Mouse (Mus musculus): ENCODE measurements around the gene Nudt16l1. TPM values are rescaled to one million over a fixed set of nuclear protein-coding genes. Genes with fewer than 3 reads are reported as not detected.

The Nudt16l1 gene
- polyA plus RNA-seq, 1 experiment from 2014 or later = 136 TPM

- peaks cover 4% of the 10 kb centered on the region; the same call in 1 of the 2 replicates for H3K4me1 ChIP-seq
- no peak for DNase-seq (ENCODE audit: low spot score)
- peaks cover 29% of the 10 kb centered on the region for H3K36me3 ChIP-seq
- H3K27ac ChIP-seq (replicated peaks) = no peak overlapping the region
- no peaks in the 10 kb centered on the region for H3K9me3 ChIP-seq (replicated peaks)
- H3K4me3 ChIP-seq = no peak overlapping the region
- WGBS = 67% methylated on average over 1 of the region's 1 CpGs
- no peaks in the 10 kb centered on the region for H3K27me3 ChIP-seq (ENCODE audit: low read depth, poor library complexity, severe bottlenecking)
Observed at GRCm38 (mm10) chr16:4905591-4905990, 33.0 kb upstream of the Nudt16l1 start.

GRCm38 (mm10) chr16:4906559-4906958 is 32.0 kb upstream of the Nudt16l1 start:
- Histone ChIP-seq H3K9me3 (replicated peaks) (no peaks in the 10 kb centered on the region), H3K36me3 (peaks cover 39% of the 10 kb centered on the region), H3K27ac (replicated peaks) (no peak overlapping the region), H3K27me3 (ENCODE audit: low read depth, poor library complexity, severe bottlenecking) (no peaks in the 10 kb centered on the region), H3K4me1 (no peaks in the 10 kb centered on the region), H3K4me3 (no peak overlapping the region)
- DNase-seq (ENCODE audit: low spot score) = no peak

GRCm38 (mm10) chr16:4907386-4907785 is 31.2 kb upstream of the Nudt16l1 start:
- Histone ChIP-seq H3K4me1 (no peaks in the 10 kb centered on the region), H3K4me3 (no peak overlapping the region), H3K9me3 (replicated peaks) (no peaks in the 10 kb centered on the region), H3K36me3 (peaks cover 47% of the 10 kb centered on the region), H3K27me3 (ENCODE audit: low read depth, poor library complexity, severe bottlenecking) (no peaks in the 10 kb centered on the region), H3K27ac (replicated peaks) (no peak overlapping the region)
- 83% methylated on average over 2 of the region's 2 CpGs for WGBS
- no peak for DNase-seq (ENCODE audit: low spot score)

GRCm38 (mm10) chr16:4907972-4908371 is 30.6 kb upstream of the Nudt16l1 start:
- WGBS = 43% methylated on average over 5 of the region's 5 CpGs
- Histone ChIP-seq H3K9me3 (replicated peaks) (no peaks in the 10 kb centered on the region), H3K4me1 (no peaks in the 10 kb centered on the region), H3K36me3 (peaks cover 53% of the 10 kb centered on the region), H3K27me3 (ENCODE audit: low read depth, poor library complexity, severe bottlenecking) (no peaks in the 10 kb centered on the region), H3K4me3 (no peak overlapping the region), H3K27ac (replicated peaks) (no peak overlapping the region)
- DNase-seq (ENCODE audit: low spot score) = no peak

- DNase-seq (ENCODE audit: low spot score) = no peak
- Histone ChIP-seq H3K27ac (replicated peaks) (no peak overlapping the region), H3K4me1 (no peaks in the 10 kb centered on the region), H3K9me3 (replicated peaks) (no peaks in the 10 kb centered on the region), H3K36me3 (peaks cover 67% of the 10 kb centered on the region), H3K4me3 (no peak overlapping the region), H3K27me3 (ENCODE audit: low read depth, poor library complexity, severe bottlenecking) (no peaks in the 10 kb centered on the region)
- WGBS = 95% methylated on average over 2 of the region's 2 CpGs
Observed at GRCm38 (mm10) chr16:4909745-4910144, 28.8 kb upstream of the Nudt16l1 start.

GRCm38 (mm10) chr16:4910758-4911157 is 27.8 kb upstream of the Nudt16l1 start:
- no peak for DNase-seq (ENCODE audit: low spot score)
- no peaks in the 10 kb centered on the region for H3K9me3 ChIP-seq (replicated peaks)
- WGBS = 90% methylated on average over 8 of the region's 8 CpGs
- no peaks in the 10 kb centered on the region for H3K4me1 ChIP-seq
- H3K4me3 ChIP-seq = no peak overlapping the region
- no peak overlapping the region for H3K27ac ChIP-seq (replicated peaks)
- H3K36me3 ChIP-seq = peaks cover 76% of the 10 kb centered on the region
- H3K27me3 ChIP-seq (ENCODE audit: low read depth, poor library complexity, severe bottlenecking) = no peaks in the 10 kb centered on the region

- DNase-seq (ENCODE audit: low spot score) = no peak
- H3K36me3 ChIP-seq = peaks cover 90% of the 10 kb centered on the region
Observed at GRCm38 (mm10) chr16:4912074-4912648, 26.4 kb upstream of the Nudt16l1 start.

GRCm38 (mm10) chr16:4912907-4913782 is 25.4 kb upstream of the Nudt16l1 start:
- WGBS = 75% methylated on average over 11 of the region's 11 CpGs
- H3K36me3 ChIP-seq = peaks cover 83% of the 10 kb centered on the region
- H3K9me3 ChIP-seq (replicated peaks) = no peaks in the 10 kb centered on the region
- no peak overlapping the region; the same call in 1 of the 2 replicates for H3K27ac ChIP-seq (replicated peaks)
- H3K27me3 ChIP-seq (ENCODE audit: low read depth, poor library complexity, severe bottlenecking) = no peaks in the 10 kb centered on the region
- no peaks in the 10 kb centered on the region for H3K4me1 ChIP-seq
- no peak for DNase-seq (ENCODE audit: low spot score)
- H3K4me3 ChIP-seq = no peak overlapping the region

More at GRCm38 (mm10) chr16:4912074-4912648, 26.4 kb upstream of the Nudt16l1 start:
- Histone ChIP-seq H3K4me1 (no peaks in the 10 kb centered on the region), H3K27me3 (ENCODE audit: low read depth, poor library complexity, severe bottlenecking) (no peaks in the 10 kb centered on the region), H3K27ac (replicated peaks) (no peak overlapping the region), H3K4me3 (no peak overlapping the region), H3K9me3 (replicated peaks) (no peaks in the 10 kb centered on the region)
- WGBS = 82% methylated on average over 10 of the region's 10 CpGs

- H3K4me3 ChIP-seq = no peak overlapping the region
- H3K27me3 ChIP-seq (ENCODE audit: low read depth, poor library complexity, severe bottlenecking) = no peaks in the 10 kb centered on the region
- 39% methylated on average over 12 of the region's 12 CpGs for WGBS
- DNase-seq (ENCODE audit: low spot score) = peak; percentile 82
- H3K27ac ChIP-seq (replicated peaks) = no peak overlapping the region
- no peaks in the 10 kb centered on the region for H3K4me1 ChIP-seq
- peaks cover 80% of the 10 kb centered on the region for H3K36me3 ChIP-seq
- no peaks in the 10 kb centered on the region for H3K9me3 ChIP-seq (replicated peaks)
Observed at GRCm38 (mm10) chr16:4913783-4914735, 24.5 kb upstream of the Nudt16l1 start.

- 90% methylated on average over 3 of the region's 3 CpGs for WGBS
- DNase-seq (ENCODE audit: low spot score) = no peak
- no peaks in the 10 kb centered on the region for H3K27me3 ChIP-seq (ENCODE audit: low read depth, poor library complexity, severe bottlenecking)
- H3K36me3 ChIP-seq = peaks cover 69% of the 10 kb centered on the region
- H3K27ac ChIP-seq (replicated peaks) = no peak overlapping the region
- no peaks in the 10 kb centered on the region for H3K9me3 ChIP-seq (replicated peaks)
- H3K4me1 ChIP-seq = no peaks in the 10 kb centered on the region
- no peak overlapping the region for H3K4me3 ChIP-seq
Observed at GRCm38 (mm10) chr16:4915931-4916330, 22.6 kb upstream of the Nudt16l1 start.

GRCm38 (mm10) chr16:4916608-4917007 is 22.0 kb upstream of the Nudt16l1 start:
- H3K27me3 ChIP-seq (ENCODE audit: low read depth, poor library complexity, severe bottlenecking) = no peaks in the 10 kb centered on the region
- no peak for DNase-seq (ENCODE audit: low spot score)
- no peaks in the 10 kb centered on the region for H3K4me1 ChIP-seq
- H3K27ac ChIP-seq (replicated peaks) = no peak overlapping the region
- H3K9me3 ChIP-seq (replicated peaks) = no peaks in the 10 kb centered on the region
- no peak overlapping the region for H3K4me3 ChIP-seq
- WGBS = 91% methylated on average over 2 of the region's 2 CpGs
- peaks cover 65% of the 10 kb centered on the region for H3K36me3 ChIP-seq

- WGBS = 87% methylated on average over 4 of the region's 4 CpGs
- no peaks in the 10 kb centered on the region for H3K9me3 ChIP-seq (replicated peaks)
- no peak overlapping the region for H3K4me3 ChIP-seq
- DNase-seq (ENCODE audit: low spot score) = no peak
- no peaks in the 10 kb centered on the region for H3K27me3 ChIP-seq (ENCODE audit: low read depth, poor library complexity, severe bottlenecking)
- peaks cover 68% of the 10 kb centered on the region for H3K36me3 ChIP-seq
- no peak overlapping the region for H3K27ac ChIP-seq (replicated peaks)
- no peaks in the 10 kb centered on the region for H3K4me1 ChIP-seq
Observed at GRCm38 (mm10) chr16:4920556-4920955, 18.0 kb upstream of the Nudt16l1 start.

Data from midbrain, embryonic 10.5 days (tissue).